Mouse (Mus musculus) lung, embryonic 16.5 days (tissue): ENCODE measurements around the gene Commd1. TPM values are rescaled to one million over a fixed set of nuclear protein-coding genes. Genes with fewer than 3 reads are reported as not detected.

Source experiments
- ATAC-seq: fragments of 200-750 bp; cut with Nextera tagmentation; 2 replicates; pipeline ENCODE4 v1.8.0; 2017; ENCODE audit warnings: low read depth, mild to moderate bottlenecking, moderate library complexity
- H3K27ac ChIP-seq: fragments of 300-500 bp; sonication (generic); 2 replicates; pipeline ENCODE4 v1.5.1; 2014; ENCODE audit warnings: mild to moderate bottlenecking, control low read depth, low read length
- H3K27me3 ChIP-seq: fragments of 300-500 bp; sonication (generic); 2 replicates; pipeline ENCODE4 v1.6.1; 2014; ENCODE audit warnings: low read depth, low read length, mixed read lengths; ENCODE audit not compliant: control insufficient read depth, insufficient read depth
- H3K36me3 ChIP-seq: fragments of 300-500 bp; sonication (generic); 2 replicates; pipeline ENCODE4 v1.6.1; 2014; ENCODE audit warnings: low read length; ENCODE audit not compliant: control insufficient read depth, insufficient read depth
- H3K4me1 ChIP-seq: fragments of 300-500 bp; sonication (generic); replicated peaks from 2 replicates; pipeline ENCODE4 v1.6.1; 2014; ENCODE audit warnings: low read length, mixed read lengths; ENCODE audit not compliant: control insufficient read depth, insufficient read depth
- H3K4me2 ChIP-seq: fragments of 300-500 bp; sonication (generic); 2 replicates; pipeline ENCODE4 v1.6.1; 2014; ENCODE audit warnings: low read depth, low read length, control low read depth
- H3K4me3 ChIP-seq: fragments of 300-500 bp; sonication (generic); 2 replicates; pipeline ENCODE4 v1.5.1; 2014; ENCODE audit warnings: mild to moderate bottlenecking, low read length, control low read depth
- H3K9ac ChIP-seq: fragments of 300-500 bp; sonication (generic); 2 replicates; pipeline ENCODE4 v1.6.1; 2014; ENCODE audit warnings: low read length, control low read depth
- H3K9me3 ChIP-seq: fragments of 300-500 bp; sonication (generic); 2 replicates; pipeline ENCODE4 v1.6.1; 2016; ENCODE audit warnings: low read length; ENCODE audit not compliant: control insufficient read depth
- WGBS: fragments of 180-500 bp; shearing (Covaris S2); extraction: QIAGEN DNeasy Blood & Tissue Kit; methylation state at CpG from one replicate; pipeline ENCODE4 v1.1.7; 2014; 5-methylcytosine and 5-hydroxymethylcytosine counted together
- polyA plus RNA-seq: library from polyadenylated mRNA; unstranded; fragments of >200 nt; fragmentation: Nextera tagmentation; extraction: Ambion mirVana; gene quantifications from 2 replicates; pipeline ENCODE4 v1.2.1, GENCODE M21; 2015

Gene Commd1
- polyA plus RNA-seq, 1 experiment from 2014 or later: 381 TPM

- Histone ChIP-seq H3K4me3 (no peak overlapping the region), H3K36me3 (no peaks in the 10 kb centered on the region), H3K4me1 (peaks cover 7% of the 10 kb centered on the region), H3K27ac (peak overlapping the region; percentile 50; the same call in 1 of the 2 replicates), H3K9ac (no peak overlapping the region), H3K9me3 (no peaks in the 10 kb centered on the region), H3K27me3 (no peaks in the 10 kb centered on the region; the same call in 1 of the 2 replicates), H3K4me2 (no peak overlapping the region)
- WGBS: 61% methylated on average over 8 of the region's 8 CpGs
- no peak for ATAC-seq
Measured at GRCm38 (mm10) chr11:22864305-22865060, 117.7 kb downstream of the Commd1 start.

- H3K36me3 ChIP-seq: no peaks in the 10 kb centered on the region
- no peak overlapping the region for H3K4me3 ChIP-seq
- H3K4me1 ChIP-seq: peaks cover 12% of the 10 kb centered on the region
- H3K4me2 ChIP-seq: no peak overlapping the region
- WGBS: 45% methylated on average over 4 of the region's 4 CpGs
- H3K9ac ChIP-seq: no peak overlapping the region
- peaks cover 4% of the 10 kb centered on the region for H3K27me3 ChIP-seq
- ATAC-seq: no peak
- no peaks in the 10 kb centered on the region for H3K9me3 ChIP-seq
- H3K27ac ChIP-seq: no peak overlapping the region
Measured at GRCm38 (mm10) chr11:22863581-22863980, 118.6 kb downstream of the Commd1 start.

- Histone ChIP-seq H3K4me2 (peak overlapping the region; percentile 90; the same call in 1 of the 2 replicates), H3K27ac (no peak overlapping the region)
Measured at GRCm38 (mm10) chr11:22861315-22861714, 120.9 kb downstream of the Commd1 start.

GRCm38 (mm10) chr11:22860335-22861227 lies 121.6 kb downstream of the Commd1 start, which contains the start of gene B3gnt2:
TSS of gene B3gnt2 (minus strand) at chr11:22860961.
- H3K36me3 ChIP-seq: no peaks in the 10 kb centered on the region
- peaks cover 22% of the 10 kb centered on the region for H3K4me1 ChIP-seq
- H3K4me3 ChIP-seq: peak within 1 kb of the TSS; percentile 85
- H3K27ac ChIP-seq: peak within 1 kb of the TSS; percentile 97
- no peaks in the 10 kb centered on the region for H3K9me3 ChIP-seq
- peak within 1 kb of the TSS; percentile 88 for H3K9ac ChIP-seq
- peak; percentile 23 for ATAC-seq
- 6% methylated on average over 41 of the region's 41 CpGs for WGBS
- peak within 1 kb of the TSS; percentile 90 for H3K4me2 ChIP-seq
- H3K27me3 ChIP-seq: peaks cover 9% of the 10 kb centered on the region

More at GRCm38 (mm10) chr11:22861315-22861714, 120.9 kb downstream of the Commd1 start:
- ATAC-seq: no peak
- Histone ChIP-seq H3K9me3 (no peaks in the 10 kb centered on the region), H3K4me1 (peaks cover 22% of the 10 kb centered on the region), H3K4me3 (no peak overlapping the region), H3K9ac (no peak overlapping the region), H3K27me3 (peaks cover 9% of the 10 kb centered on the region), H3K36me3 (no peaks in the 10 kb centered on the region)
- 53% methylated on average over 4 of the region's 4 CpGs for WGBS

GRCm38 (mm10) chr11:22859633-22860334 lies 122.4 kb downstream of the Commd1 start:
- no peaks in the 10 kb centered on the region for H3K9me3 ChIP-seq

GRCm38 (mm10) chr11:22859301-22859632 lies 122.9 kb downstream of the Commd1 start:
- no peaks in the 10 kb centered on the region for H3K9me3 ChIP-seq
- peak overlapping the region; percentile 85 for H3K4me3 ChIP-seq
- peak overlapping the region; percentile 97 for H3K27ac ChIP-seq
- peak; percentile 70 for ATAC-seq
- no peaks in the 10 kb centered on the region for H3K36me3 ChIP-seq
- peaks cover 22% of the 10 kb centered on the region for H3K4me1 ChIP-seq
- peaks cover 9% of the 10 kb centered on the region for H3K27me3 ChIP-seq
- H3K4me2 ChIP-seq: peak overlapping the region; percentile 90
- H3K9ac ChIP-seq: peak overlapping the region; percentile 88
- WGBS: 2% methylated on average over 40 of the region's 41 CpGs

More at GRCm38 (mm10) chr11:22859633-22860334, 122.4 kb downstream of the Commd1 start:
- Histone ChIP-seq H3K27ac (peak overlapping the region; percentile 97), H3K36me3 (no peaks in the 10 kb centered on the region), H3K27me3 (peaks cover 9% of the 10 kb centered on the region), H3K4me1 (peaks cover 22% of the 10 kb centered on the region), H3K4me2 (peak overlapping the region; percentile 90), H3K4me3 (peak overlapping the region; percentile 85), H3K9ac (peak overlapping the region; percentile 88)
- ATAC-seq: peak; percentile 95
- under 1% methylated on average over 50 of the region's 55 CpGs for WGBS

- peak; percentile 29 for ATAC-seq
- Histone ChIP-seq H3K36me3 (no peaks in the 10 kb centered on the region), H3K4me2 (peak overlapping the region; percentile 90), H3K4me1 (peaks cover 22% of the 10 kb centered on the region), H3K27me3 (peaks cover 9% of the 10 kb centered on the region), H3K27ac (peak overlapping the region; percentile 97), H3K9ac (peak overlapping the region; percentile 88), H3K9me3 (no peaks in the 10 kb centered on the region), H3K4me3 (peak overlapping the region; percentile 85)
- WGBS: 2% methylated on average over 50 of the region's 50 CpGs
Measured at GRCm38 (mm10) chr11:22858441-22859300, 123.5 kb downstream of the Commd1 start.

GRCm38 (mm10) chr11:22857705-22858440 lies 124.3 kb downstream of the Commd1 start:
- no peaks in the 10 kb centered on the region for H3K36me3 ChIP-seq
- peak overlapping the region; percentile 90 for H3K4me2 ChIP-seq
- H3K4me3 ChIP-seq: peak overlapping the region; percentile 85
- H3K27me3 ChIP-seq: peaks cover 9% of the 10 kb centered on the region
- H3K9ac ChIP-seq: peak overlapping the region; percentile 88
- H3K9me3 ChIP-seq: no peaks in the 10 kb centered on the region
- no peak for ATAC-seq
- peaks cover 22% of the 10 kb centered on the region for H3K4me1 ChIP-seq
- WGBS: 18% methylated on average over 25 of the region's 25 CpGs
- H3K27ac ChIP-seq: peak overlapping the region; percentile 17; the same call in 1 of the 2 replicates
